ENCODE assay signal across 36 mouse cellular contexts in genomic region chr8:95576240-95576639, GRCm38 (mm10). TPM values are rescaled to one million over a fixed set of nuclear protein-coding genes. Genes with fewer than 3 reads are reported as not detected.
"Had no signal": no experiment of that assay in that cellular context is flagged by ENCODE, and none has a peak within 500 bp of the region (broad histone marks: within the 10 kb centered on the region; RNA-seq: fewer than 3 reads in every experiment).

TSS of gene Prss54 (minus strand) at chr8:95576340.

- H3K27ac ChIP-seq: embryonic facial prominence, embryonic 10.5 days; embryonic facial prominence, embryonic 12.5 days; embryonic facial prominence, embryonic 13.5 days; embryonic facial prominence, embryonic 15.5 days; forebrain, embryonic 10.5 days; forebrain, embryonic 12.5 days; forebrain, embryonic 13.5 days; forebrain, embryonic 15.5 days; gastrocnemius, adult 2 months; heart, adult 2 months had no signal

- H3K4me1 ChIP-seq: embryonic facial prominence, embryonic 10.5 days; embryonic facial prominence, embryonic 12.5 days; embryonic facial prominence, embryonic 13.5 days; embryonic facial prominence, embryonic 15.5 days; forebrain, embryonic 10.5 days; forebrain, embryonic 12.5 days; forebrain, embryonic 13.5 days; forebrain, embryonic 15.5 days had no signal

- H3K4me2 ChIP-seq: embryonic facial prominence, embryonic 12.5 days; embryonic facial prominence, embryonic 13.5 days; embryonic facial prominence, embryonic 15.5 days; forebrain, embryonic 12.5 days; forebrain, embryonic 13.5 days; forebrain, embryonic 15.5 days had no signal

- H3K9ac ChIP-seq: embryonic facial prominence, embryonic 12.5 days; embryonic facial prominence, embryonic 13.5 days; embryonic facial prominence, embryonic 15.5 days; forebrain, embryonic 12.5 days; forebrain, embryonic 13.5 days; forebrain, embryonic 15.5 days; forebrain, postnatal 0 days had no signal

- H3K27me3 ChIP-seq: embryonic facial prominence, embryonic 12.5 days; embryonic facial prominence, embryonic 13.5 days; embryonic facial prominence, embryonic 15.5 days; forebrain, embryonic 12.5 days; forebrain, embryonic 13.5 days; forebrain, embryonic 15.5 days had no signal

- H3K36me3 ChIP-seq: embryonic facial prominence, embryonic 10.5 days; embryonic facial prominence, embryonic 12.5 days; embryonic facial prominence, embryonic 13.5 days; embryonic facial prominence, embryonic 15.5 days; forebrain, embryonic 10.5 days; forebrain, embryonic 12.5 days; forebrain, embryonic 15.5 days had no signal

- DNase-seq: cerebellum, adult 8-10 months; cerebellum, adult 9-10 months; cerebellum, adult 9-11 months; cerebellum, postnatal 10 days; cerebellum, postnatal 14 days; cerebellum, postnatal 25 days; cerebellum, postnatal 36 days; embryo, embryonic 11 days; forebrain, postnatal 0 days; gastrocnemius, adult 2 months; gastrocnemius, postnatal 10 days; gastrocnemius, postnatal 14 days; gastrocnemius, postnatal 25 days; gastrocnemius, postnatal 36 days; heart, adult 11 months; heart, adult 18-20 months; heart, adult 2 months had no signal

- ATAC-seq: forebrain, embryonic 13.5 days; forebrain, embryonic 14.5 days; forebrain, embryonic 15.5 days; forebrain, embryonic 16.5 days; forebrain, postnatal 0 days had no signal

- H3K9me3 ChIP-seq: embryonic facial prominence, embryonic 10.5 days; embryonic facial prominence, embryonic 12.5 days; embryonic facial prominence, embryonic 13.5 days; embryonic facial prominence, embryonic 15.5 days; forebrain, embryonic 10.5 days; forebrain, embryonic 12.5 days; forebrain, embryonic 13.5 days; forebrain, embryonic 15.5 days had no signal

- H3K4me3 ChIP-seq: embryonic facial prominence, embryonic 10.5 days; embryonic facial prominence, embryonic 12.5 days; embryonic facial prominence, embryonic 13.5 days; embryonic facial prominence, embryonic 15.5 days; erythroblast, embryonic 14.5 days; forebrain, embryonic 10.5 days; forebrain, embryonic 12.5 days; forebrain, embryonic 13.5 days; forebrain, embryonic 15.5 days; gastrocnemius, adult 2 months; heart, adult 2 months had no signal

RNA-seq across cellular contexts. Expression of gene Prss54, which starts in this region (rescaled TPM):
- total RNA-seq: common myeloid progenitor, adult 5-6 weeks; forebrain, postnatal 0 days; gastrocnemius, adult 18-20 months; gastrocnemius, adult 2 months; gastrocnemius, adult 8-10 months; gastrocnemius, postnatal 10 days; gastrocnemius, postnatal 14 days; gastrocnemius, postnatal 25 days; gastrocnemius, postnatal 36 days; gastrocnemius, postnatal 4 days; granulocyte monocyte progenitor cell, adult 5-6 weeks; heart, adult 18-20 months; heart, adult 2 months had no signal
- polyA plus RNA-seq: embryonic facial prominence, embryonic 10.5 days; embryonic facial prominence, embryonic 11.5 days; embryonic facial prominence, embryonic 12.5 days; embryonic facial prominence, embryonic 13.5 days; embryonic facial prominence, embryonic 14.5 days; embryonic facial prominence, embryonic 15.5 days; erythroblast, embryonic 14.5 days; forebrain, embryonic 10.5 days; forebrain, embryonic 11.5 days; forebrain, embryonic 12.5 days; forebrain, embryonic 13.5 days; forebrain, embryonic 14.5 days; forebrain, embryonic 15.5 days; forebrain, embryonic 16.5 days; forebrain, postnatal 0 days; heart, adult 2 months had no signal
